Mouse (Mus musculus) embryo, embryonic 9.5 days (tissue): ENCODE results near the gene Svop.

Experiments used
- DNase-seq: peaks from one replicate; pipeline ENCODE4 v3.0.0-alpha.2; 2017; ENCODE audit errors: extremely low spot score

Gene Svop

DNA sequence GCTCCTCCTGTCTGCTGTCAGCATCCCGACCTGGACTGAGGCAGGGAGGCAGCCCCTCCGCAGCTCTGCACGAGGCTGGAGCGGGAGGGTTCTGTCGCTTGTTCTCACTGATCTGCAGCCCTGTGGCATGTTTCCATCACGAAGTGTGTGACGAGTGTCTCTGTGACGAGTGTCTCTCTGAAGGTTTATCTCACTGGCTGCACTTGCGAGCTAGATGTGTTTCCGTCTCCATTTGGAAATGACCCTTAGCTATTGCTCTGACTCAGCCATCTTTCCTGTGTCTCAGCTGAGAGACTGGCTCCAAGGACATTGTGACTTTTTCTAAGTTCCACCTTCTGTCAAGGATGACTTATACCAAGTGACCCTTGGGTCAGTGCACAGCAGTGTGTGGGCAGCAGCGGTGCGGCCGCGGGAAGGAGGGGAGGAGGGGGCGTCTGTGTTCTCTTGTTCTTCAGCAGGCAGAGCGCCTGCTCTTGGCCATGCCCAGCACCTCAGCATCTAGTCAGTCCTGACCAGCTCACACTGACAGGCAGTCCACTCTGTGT is 15.1 kb upstream of the Svop start:
- no peak for DNase-seq

DNA sequence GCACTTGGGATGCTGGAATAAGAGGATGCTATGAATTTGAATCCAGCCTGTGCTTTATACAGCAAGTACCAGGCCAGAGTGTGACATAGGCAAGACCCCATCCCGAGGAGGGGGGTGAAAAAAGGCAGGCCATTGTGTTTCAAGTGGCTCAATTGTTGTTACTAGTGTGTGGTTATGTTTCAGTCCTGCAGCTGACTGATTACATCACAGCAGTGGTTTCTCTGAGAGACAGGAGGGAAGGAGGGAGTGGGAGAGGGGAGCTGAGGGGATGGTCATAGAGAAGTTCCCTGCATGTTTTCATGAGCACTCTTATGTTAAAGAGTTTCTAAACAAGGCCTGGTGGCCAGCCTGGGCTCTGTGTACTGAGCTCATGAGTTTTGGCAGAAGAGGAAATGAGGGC is 11.4 kb upstream of the Svop start:
- no peak for DNase-seq

DNA sequence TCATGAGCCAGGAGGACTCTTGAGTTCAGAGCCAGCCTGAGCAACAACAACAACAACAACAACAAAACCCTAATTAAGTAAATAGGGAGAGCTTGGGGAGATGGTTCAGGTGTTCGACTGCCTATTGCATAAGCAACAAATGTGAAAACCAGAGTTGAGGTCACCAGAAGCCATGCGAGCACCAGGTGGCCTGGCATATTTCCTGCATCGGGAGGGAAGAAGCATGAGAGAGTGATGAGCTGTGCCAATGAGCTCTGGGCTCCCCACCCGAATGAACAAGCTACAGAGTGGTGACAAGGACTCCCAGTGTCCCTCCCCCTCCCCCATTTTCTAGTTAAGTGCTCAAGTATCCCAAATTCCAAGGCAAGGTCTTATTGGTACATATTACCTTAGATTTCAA is 10.5 kb upstream of the Svop start:
- no peak for DNase-seq

DNA sequence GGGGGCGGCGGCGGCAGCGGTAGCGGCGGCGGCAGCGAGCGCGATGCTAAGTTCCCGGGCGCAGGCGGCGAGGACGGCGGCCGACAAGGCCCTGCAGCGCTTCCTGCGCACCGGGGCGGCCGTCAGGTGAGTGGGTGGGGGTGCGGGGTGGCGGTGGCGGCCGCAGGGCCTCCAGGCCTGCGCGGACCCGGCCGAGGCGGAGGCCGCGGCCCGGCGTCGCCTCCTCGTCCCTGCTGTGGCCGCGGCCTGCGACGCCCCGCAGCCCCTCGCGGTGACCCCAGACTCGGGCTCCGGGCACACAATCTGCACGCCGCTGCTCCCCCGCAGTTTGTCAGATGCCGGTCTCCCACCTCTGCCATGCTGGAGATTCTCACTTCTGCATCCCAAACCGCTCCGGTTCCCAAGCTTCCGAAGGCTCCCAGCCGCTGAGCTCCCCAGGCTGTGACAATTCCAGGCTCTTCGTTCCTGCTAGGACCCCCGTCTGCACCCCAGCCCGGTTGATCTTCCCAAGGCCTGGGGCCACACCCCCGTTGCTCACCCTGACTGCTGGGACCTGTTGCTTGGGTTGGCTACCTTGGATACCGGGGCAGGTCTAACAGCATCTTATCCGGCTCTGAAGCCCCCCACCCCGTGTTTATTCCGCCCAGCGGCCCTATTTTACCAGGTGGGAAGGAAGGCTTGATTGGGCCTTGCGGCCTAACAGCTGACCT is 9.2 kb upstream of the Svop start:
- DNase-seq: no peak

DNA sequence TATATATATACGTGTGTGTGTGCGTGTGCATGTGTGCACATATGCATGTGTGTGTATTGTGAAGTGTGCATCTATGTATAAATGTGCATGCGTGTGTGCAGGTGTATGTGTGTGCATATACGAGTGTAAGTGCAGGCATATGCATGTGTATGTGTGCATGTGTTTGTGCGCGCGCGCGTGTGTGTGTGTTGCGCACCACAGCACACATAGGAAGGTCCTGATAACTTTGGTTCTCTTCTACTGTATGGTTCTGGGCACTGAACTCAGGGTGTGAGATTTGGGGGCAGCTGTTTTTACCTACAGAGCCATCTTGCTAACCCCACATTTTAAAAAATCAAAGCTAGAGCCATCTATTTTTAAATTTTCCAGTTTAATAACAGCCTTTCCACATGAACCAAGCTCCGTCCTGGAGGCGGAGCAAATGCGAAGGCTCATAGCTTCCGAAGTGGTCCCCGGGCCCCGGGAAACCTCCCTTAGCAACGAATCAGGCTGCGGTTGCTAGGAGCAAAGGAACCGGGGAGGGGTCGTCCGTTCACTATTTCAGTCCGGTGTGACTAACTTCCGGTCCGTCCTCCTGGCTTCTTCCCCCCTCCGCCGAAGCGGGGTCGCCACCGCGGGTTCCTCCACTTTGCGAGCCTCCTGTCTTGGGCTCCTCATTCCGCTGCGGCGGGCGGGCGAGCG is 8.5 kb upstream of the Svop start:
- DNase-seq: peak; percentile 94

DNA sequence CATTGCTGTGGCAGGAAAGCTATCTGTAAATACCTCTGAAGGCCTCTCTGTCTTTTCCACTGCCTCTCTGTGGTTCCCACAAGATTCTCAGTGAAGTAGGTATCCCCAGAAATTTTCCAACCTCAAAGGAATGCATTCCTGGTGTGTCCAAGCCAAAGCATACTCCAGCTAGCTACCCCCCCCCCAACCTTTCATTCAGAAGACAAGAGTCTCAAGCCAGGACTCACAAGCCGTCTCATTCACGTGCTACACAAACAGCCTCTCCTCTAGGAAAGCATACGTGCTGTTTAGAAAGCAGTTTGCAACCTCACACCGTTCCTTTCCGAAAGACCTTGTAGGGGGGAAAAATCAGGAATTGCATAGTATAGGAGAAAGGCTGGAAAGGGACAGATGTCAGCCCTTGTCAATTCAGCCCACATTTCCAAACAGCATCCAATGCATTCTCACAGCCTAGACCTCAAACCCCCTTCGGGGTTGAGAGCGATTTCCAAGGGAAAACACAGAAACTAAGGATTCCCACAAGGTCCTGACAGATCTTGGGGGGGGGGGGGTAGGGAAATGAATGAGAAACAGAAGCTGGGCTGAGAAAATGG is 853 bp downstream of the Svop start:
- no peak for DNase-seq

DNA sequence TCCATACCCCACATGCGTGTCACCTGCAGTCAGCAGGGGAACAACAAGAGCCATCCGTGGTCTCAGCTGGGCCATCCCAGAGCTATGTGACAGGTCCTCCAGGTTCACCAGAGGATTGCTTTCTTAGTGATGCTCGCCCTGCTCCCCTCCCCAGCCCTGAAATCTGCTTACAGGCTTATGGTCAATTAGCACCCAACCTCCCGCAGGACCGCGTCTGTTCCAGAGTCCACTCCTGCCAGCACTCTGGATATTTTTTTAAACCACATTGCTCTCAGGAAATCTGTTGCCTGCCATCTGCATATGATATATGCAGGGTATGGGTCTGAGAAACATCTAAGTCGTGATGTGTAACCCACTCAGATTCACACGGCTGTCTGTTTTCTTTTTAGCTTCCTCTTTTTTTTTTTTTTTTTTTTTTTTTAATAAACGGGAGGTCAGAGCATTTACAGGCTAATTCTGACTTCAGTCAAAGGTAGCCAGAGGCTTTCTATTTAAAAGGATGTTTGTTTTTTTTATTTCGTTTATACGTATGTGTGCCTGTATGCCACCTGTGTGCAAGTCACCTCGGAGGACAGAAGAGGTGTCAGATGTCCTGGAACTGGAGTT is 3.4 kb downstream of the Svop start:
- DNase-seq: no peak

DNA sequence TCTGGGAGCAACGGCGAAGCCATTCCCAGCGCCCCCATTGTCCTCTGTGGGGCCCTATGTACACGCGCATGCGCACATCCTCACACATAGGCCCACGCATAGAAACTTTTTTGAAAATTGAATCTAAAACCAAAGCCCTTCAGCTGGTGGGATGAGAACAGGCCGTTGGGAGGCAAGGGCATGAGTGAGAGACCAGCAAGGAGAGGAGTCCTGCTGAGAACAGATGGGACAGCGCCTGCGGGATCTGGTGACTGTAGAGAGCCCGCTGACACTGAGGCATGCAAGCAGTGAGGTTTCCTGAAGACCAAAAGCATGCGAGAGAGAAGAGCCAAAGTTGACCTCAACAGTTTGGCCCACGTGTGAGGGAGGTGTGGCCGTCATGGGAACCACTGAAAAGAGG is 5.9 kb downstream of the Svop start:
- DNase-seq: no peak

DNA sequence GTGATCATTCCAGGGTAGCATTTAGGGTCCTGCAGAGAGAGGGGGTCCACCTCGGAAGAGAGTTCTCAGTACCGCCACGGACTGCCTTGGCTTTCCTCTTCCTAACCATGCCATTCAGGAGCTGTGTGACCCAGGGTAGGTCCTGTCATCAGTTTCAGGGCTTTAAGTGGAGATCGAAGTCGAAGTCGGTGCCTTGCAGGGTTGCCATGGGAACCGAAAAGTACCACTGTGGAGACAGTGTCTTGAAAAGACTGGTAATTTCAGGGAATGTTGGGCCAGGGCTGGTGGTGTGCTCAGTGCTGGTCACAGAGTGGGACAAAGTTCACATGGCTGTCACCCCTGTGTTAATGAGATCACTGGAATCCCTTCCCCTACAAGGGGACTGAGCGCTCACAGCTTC is 14.4 kb downstream of the Svop start:
- no peak for DNase-seq

DNA sequence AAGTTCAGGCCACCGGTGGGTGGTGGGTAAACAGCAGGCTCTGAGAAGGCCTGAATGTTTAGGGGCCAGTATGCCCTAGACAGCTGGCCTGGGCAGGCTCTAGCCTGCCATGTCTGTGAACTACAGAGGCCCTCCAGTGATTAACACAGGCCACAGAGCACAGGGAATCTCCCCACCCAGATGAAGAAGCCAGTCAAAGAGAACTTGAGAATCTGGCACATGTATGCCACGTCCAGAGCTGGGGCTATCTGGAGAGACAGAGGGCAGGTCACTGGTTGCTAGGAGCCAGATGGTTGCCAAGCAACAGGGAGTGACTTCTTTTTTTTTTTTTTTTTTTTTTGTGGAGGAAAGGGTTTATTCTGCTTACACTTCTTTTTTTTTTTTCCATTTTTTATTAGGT is 19.1 kb downstream of the Svop start:
- DNase-seq: peak; percentile 32

DNA sequence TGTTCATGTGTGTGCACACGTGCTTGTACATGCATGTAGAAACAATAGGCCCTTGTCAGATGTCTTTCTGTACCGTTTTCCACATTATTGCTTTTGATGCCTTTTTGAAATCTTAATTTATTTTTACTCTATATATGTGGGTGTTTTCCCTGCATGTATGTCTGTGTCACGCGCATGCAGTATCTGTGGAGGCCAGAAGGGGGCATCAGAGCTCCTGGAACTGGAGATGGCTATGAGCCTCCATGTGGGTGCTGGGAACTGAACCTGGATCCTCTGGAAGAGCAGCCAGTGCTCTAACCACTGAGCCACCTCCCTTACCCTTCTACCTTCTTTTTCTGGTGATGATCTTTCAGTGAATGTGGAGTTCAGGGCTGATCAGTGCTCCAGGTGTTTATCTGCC is 20.5 kb downstream of the Svop start:
- no peak for DNase-seq

DNA sequence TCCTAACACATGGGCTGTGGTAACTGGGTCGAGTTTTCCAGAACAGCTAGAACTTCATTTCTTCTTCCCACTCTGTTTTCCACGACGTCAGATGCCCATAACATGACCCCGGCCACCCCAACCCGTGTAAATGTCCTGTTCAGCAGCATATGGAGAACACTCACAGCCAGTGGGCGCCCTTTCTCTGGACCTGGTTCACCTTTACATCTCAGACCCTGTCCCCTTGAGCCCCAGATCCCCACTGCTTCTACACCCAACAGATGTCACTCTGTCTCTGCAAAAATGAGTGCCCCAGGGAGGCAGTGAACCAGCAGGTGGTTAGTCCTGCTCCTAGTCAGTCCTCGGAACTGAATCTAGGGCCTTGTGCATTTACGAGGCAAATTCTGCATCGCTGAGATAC is 23.4 kb downstream of the Svop start:
- no peak for DNase-seq

DNA sequence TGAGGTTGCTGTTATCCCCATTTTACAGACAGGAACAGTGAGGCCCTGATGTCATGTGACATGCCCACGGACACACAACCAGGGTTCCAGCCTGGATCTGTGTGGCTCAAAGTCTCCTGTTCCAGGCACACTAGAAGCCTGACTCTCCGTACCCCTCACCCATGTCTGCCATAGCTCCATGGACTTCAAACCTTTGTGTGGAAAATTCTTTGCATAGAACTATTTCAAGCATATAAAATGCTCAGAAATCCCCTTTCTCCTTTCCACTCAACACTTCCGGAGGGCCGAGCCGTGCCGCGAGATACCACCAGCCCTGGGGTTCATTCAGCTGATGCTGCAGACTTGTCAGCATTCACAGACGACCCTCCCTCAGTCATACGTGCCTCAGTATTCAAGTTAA is 23.8 kb downstream of the Svop start:
- no peak for DNase-seq

DNA sequence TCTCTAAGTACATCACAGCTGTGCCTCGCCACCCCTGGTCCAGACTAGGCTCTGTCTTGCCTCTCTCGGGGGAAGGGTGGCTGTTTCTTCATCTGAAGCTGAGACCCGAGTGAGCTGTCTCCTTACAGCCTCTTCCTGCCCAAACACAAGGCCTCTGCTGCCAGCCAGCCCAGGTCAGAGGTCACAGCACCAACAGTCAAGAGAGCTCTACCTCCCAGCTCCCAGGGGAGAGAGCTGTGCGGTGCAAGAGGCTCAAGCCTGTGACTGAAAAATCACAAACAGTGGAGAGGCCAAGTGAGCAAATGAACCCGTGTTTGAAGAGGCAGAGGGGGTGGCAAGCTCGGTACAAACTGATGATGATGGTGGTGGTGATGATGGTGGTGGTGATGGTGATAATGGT is 24.8 kb downstream of the Svop start:
- DNase-seq: no peak

DNA sequence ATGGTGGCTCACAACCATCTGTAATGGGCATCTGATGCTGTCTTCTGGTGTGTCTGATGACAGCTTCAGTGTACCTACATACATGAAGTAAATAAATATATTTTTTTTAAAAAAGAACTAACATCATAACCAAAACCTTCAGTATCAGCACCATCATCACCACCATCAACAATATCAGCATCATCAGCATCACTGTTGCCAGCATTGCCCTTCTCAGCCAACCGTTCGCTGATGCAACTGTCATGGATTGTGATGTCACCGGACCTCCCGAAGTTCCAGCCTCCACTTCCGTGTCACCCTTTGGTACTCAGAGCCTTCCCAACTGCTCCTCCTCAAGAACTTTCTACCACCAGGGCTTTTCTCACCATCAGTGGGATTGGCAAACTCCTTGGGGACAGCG is 26.2 kb downstream of the Svop start, which contains the start of gene Usp30:
Gene Usp30 (plus strand): TSS at position 301 of the 400 bp plus-strand sequence.
- DNase-seq: no peak

DNA sequence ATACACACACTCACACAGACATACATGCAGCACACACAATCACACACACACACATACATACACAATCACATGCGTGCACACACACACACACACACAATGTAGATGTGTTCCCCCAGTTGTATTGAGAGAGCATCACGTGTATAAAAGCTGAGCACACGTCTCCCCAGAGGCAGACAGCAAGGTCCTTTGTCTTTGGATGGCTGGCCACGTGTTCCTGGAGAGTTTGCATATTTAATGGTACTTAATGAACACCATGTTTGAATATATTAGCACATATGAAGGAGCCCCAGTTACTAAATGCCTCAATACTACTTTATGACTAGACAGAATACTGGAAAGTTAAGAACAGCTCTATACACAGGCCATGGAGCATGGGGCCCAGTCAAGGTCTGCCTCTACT is 27.4 kb downstream of the Svop start:
- no peak for DNase-seq

DNA sequence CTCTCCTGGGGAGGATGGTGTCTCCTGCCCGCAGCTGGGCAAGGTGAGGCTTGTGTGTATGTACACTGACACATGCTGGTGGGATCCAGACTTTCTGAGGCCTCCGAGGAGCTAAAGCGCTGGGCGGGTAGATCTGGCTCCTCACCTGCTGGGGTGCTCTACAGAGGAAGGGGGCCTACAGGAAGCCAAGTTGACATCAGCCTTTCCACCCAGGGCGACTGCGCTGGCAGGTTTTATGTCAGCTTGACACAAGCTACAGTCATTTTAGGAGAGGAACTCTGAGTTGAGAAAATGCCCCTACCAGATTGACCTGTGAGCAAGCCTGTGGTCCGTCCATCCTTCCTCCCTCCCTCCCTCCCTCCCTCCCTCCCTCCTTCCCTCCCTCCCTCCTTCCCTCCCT is 29.7 kb downstream of the Svop start:
- DNase-seq: no peak

DNA sequence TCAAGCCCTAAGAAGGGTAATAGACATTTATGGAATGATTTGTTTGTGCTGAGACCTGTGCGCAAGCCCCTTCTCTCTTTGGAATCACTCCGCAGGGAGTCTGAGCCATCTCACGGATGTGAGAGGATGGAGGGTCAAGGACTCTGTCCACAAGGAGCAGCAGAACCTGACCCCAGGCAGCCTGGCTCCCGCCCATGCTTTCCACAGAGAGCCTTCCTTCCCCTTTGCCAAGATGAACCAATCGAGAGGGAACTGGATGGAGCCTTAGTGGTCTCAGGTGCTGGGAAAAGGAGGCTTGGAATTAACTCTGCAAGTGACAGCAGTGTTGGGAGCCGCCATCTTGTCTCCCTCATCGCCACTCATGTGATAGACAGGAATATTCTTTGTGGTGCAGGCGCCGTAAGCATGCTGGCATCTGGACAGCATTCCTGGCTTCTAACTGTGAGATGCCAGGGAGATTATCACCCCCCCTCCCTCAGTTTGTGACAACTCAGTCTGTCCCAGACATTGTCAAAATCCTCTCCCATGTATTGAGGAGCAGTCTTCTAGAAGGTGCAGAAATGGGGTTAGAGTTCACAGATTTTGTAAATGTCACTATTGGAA is 34.1 kb downstream of the Svop start:
- DNase-seq: no peak

DNA sequence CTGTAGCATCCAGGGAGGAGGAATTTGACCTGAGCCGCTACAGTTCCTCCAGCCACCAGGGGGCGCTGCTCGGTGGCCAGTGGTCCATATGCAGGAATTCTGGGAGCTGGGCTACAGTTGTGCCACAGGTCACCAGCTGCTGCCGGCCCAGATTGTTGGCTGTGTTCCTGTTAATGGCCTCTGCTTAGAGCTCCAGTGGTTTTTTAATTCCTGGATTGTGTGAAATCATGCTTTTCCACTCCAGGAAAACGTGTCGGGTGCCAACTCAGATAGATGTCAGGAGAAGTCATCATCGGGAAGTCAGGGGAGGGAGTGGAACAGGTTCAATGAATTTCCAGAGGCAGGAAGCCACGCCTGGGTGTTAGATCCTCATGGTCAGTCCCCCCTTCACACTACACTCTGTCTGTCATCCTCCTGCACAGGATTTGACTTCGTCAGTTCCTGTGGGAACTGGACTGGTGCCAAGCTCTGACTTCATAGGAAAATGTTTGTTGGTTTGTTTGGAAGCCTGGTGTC is 39.1 kb downstream of the Svop start:
- peak; percentile 74 for DNase-seq

DNA sequence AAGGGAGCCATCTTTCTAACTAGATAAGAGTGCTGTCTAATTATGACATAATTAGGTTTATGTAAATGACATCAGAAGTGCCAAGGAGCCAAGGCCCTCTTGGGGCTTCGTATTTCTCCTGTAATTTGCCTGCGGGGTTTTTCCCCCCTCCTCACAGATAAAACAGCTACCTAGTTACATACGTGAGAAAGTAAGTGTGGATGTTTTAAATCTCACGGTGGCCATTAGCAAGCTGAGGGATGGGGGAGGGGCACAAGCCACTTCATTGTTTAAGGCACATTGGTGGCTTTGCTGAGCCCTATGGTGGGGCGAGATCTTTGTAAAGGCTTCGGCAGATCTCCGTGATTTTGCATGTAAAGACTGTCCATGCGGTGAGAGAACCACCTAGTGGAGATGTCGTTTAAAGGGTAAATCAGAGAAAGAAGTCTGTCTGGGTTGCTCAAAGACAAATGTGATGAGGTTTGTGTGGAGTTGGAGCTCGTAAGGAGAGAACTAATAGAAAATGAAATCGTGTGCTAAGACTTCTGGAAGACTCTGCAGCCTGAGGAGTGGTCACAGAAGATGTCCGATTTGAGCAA is 42.5 kb downstream of the Svop start:
- DNase-seq: no peak

DNA sequence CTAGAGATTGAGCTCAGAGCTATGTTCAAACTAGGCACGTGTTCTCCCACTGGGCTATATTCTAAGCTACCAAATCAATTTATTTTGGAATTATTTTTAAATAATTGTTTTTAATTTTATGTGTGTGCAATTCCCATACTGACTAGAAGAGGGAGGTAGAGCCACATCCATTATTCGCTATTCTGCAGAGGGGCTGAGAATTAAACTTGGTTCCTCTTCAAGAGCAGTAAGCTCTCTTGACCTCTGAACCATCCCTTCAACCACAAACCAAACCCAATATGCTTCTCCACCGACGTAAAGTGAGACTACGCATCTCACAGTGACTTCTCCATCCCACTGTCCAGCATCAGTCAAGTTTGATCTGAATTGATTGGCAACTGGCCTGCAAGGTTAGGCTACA is 44.2 kb downstream of the Svop start:
- DNase-seq: no peak

DNA sequence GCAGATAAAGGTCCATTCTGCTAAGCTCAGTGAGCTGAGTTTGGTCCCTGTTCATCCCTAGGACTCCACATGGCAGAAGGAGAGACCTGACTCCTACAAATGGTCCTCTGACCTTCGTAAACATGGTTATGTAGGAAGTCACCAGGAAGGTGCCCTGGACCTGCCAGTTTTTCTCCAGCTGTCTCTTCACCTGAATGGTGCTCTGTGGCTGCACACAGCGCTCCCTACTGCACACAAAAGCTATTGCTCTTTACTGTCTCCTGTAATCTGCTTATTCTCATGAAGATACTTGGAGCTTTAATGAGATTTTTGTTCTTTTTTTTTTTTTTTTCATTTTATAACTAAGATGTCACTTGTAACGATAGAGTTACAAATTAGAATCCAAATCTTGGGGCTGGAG is 44.8 kb downstream of the Svop start:
- DNase-seq: no peak
